Mouse (Mus musculus) liver, postnatal 0 days (tissue): Measurements from ENCODE around the gene Steap4.

Experiments used
- CTCF ChIP-seq: sonication (generic); IDR thresholded peaks from 2 replicates; pipeline ENCODE4 v1.5.1; 2016; ENCODE audit warnings: antibody characterized with exemption, low read depth
- EP300 ChIP-seq: IDR thresholded peaks from 2 replicates; pipeline ENCODE4 v1.6.1; 2016; ENCODE audit warnings: antibody characterized with exemption, low read depth, mild to moderate bottlenecking

- TF ChIP-seq CTCF, result no peak
- TF ChIP-seq EP300, result no peak
These were observed 7.9 kb downstream of the Steap4 start for GRCm38 (mm10) chr5:7968152-7968551.
